20 mouse cellular contexts compared by ENCODE assay signal in the genomic region with DNA sequence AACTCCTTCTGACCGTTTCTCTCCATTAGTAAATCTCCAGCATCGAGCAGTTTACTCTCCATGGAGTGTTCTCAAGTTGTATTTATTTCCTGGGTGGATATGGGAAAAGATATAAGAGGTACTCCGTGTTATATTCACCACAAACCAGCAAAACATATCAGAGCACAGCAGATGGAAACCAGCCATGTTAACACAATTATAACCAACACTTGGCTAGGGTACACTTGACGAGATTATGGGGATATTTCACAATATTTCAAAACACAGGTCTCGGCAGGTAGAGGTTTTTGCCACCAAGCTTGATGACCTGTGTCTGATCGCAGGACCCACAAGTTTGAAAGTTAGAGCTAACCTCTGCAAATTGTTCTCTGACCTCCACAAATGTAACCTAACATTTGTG.
DNase-seq lines count a peak whose midpoint lies in the region; ATAC-seq and TF ChIP-seq lines count a peak whose summit lies in the region.
"Had no signal": no experiment of that assay in that cellular context is flagged by ENCODE, and none has a peak within 500 bp of the region (broad histone marks: within the 10 kb centered on the region; RNA-seq: fewer than 3 reads in every experiment).

No protein-coding gene starts in this region.

- H3K4me1 ChIP-seq in liver, adult 2 months (ENCODE audit: control insufficient read depth, insufficient read depth, low read length), result peaks cover 4% of the 10 kb centered on the region; the same call in 1 of the 2 replicates
- H3K4me1 ChIP-seq in liver, embryonic 11.5 days (replicated peaks; ENCODE audit: control insufficient read depth, insufficient read depth, low read length), result no peaks in the 10 kb centered on the region

- TF ChIP-seq CTCF in liver, adult 2 months (IDR thresholded peaks at IDR 0.05; ENCODE audit: low read depth, low read length), result no peak

- H3K9me3 ChIP-seq in liver, embryonic 11.5 days (ENCODE audit: control insufficient read depth, low read length), result no peaks in the 10 kb centered on the region
- H3K9me3 ChIP-seq: embryonic facial prominence, embryonic 10.5 days; embryonic facial prominence, embryonic 12.5 days; forebrain, embryonic 10.5 days; forebrain, embryonic 12.5 days had no signal

- H3K4me2 ChIP-seq in liver, embryonic 11.5 days, result no peak overlapping the region
- H3K4me2 ChIP-seq: embryonic facial prominence, embryonic 12.5 days; forebrain, embryonic 12.5 days had no signal

- peak; percentile 53 for DNase-seq in liver, adult 2 months (ENCODE audit: extremely low read depth, low read depth, low spot score)
- no peak for DNase-seq in liver, embryonic 11.5 days (ENCODE audit: low spot score)
- peak; percentile 62 for DNase-seq in lung, postnatal 25 days (ENCODE audit: low spot score)
- no peak for DNase-seq in lung, postnatal 14 days
- peak; percentile 43 for DNase-seq in fat pad, adult 2 months (ENCODE audit: extremely low read depth, low read depth, low spot score)
- no peak for DNase-seq in adrenal gland, postnatal 14 days
- DNase-seq: adrenal gland, adult 2 months; adrenal gland, postnatal 10 days; adrenal gland, postnatal 36 days; cerebellum, adult 11-12 months; cerebellum, adult 2 months; cerebellum, adult 9-10 months; cerebellum, postnatal 10 days; cerebellum, postnatal 25 days had no signal

- no peak overlapping the region for H3K9ac ChIP-seq in liver, adult 2 months (ENCODE audit: low read depth, low read length)
- H3K9ac ChIP-seq in liver, embryonic 11.5 days (ENCODE audit: low read depth, low read length), result no peak overlapping the region
- H3K9ac ChIP-seq: embryonic facial prominence, embryonic 12.5 days; forebrain, embryonic 12.5 days had no signal

- no peaks in the 10 kb centered on the region for H3K27me3 ChIP-seq in liver, adult 2 months (ENCODE audit: control insufficient read depth, insufficient read depth, low read length)
- no peaks in the 10 kb centered on the region for H3K27me3 ChIP-seq in liver, embryonic 11.5 days (replicated peaks; ENCODE audit: control insufficient read depth, insufficient read depth, low read length)
- H3K27me3 ChIP-seq: embryonic facial prominence, embryonic 12.5 days; forebrain, embryonic 12.5 days had no signal

- no peak overlapping the region for H3K4me3 ChIP-seq in liver, adult 2 months (ENCODE audit: insufficient read depth, low read depth, low read length)
- no peak overlapping the region for H3K4me3 ChIP-seq in liver, embryonic 11.5 days (ENCODE audit: low read depth, low read length)
- H3K4me3 ChIP-seq: embryonic facial prominence, embryonic 10.5 days; embryonic facial prominence, embryonic 12.5 days; forebrain, embryonic 10.5 days; forebrain, embryonic 12.5 days had no signal

- ATAC-seq in liver, embryonic 11.5 days (replicated peaks; ENCODE audit: low FRiP score), result no peak
- ATAC-seq: forebrain, embryonic 14.5 days; forebrain, embryonic 16.5 days had no signal

- no peak overlapping the region for H3K27ac ChIP-seq in liver, adult 2 months (replicated peaks; ENCODE audit: insufficient read depth, low read depth, low read length)
- H3K27ac ChIP-seq in liver, embryonic 11.5 days (ENCODE audit: low read depth, low read length), result no peak overlapping the region
- H3K27ac ChIP-seq: embryonic facial prominence, embryonic 10.5 days; embryonic facial prominence, embryonic 12.5 days; forebrain, embryonic 10.5 days; forebrain, embryonic 12.5 days had no signal

- no peaks in the 10 kb centered on the region; the same call in 1 of the 2 replicates for H3K79me2 ChIP-seq in liver, adult 2 months (ENCODE audit: control insufficient read depth, insufficient read depth, low read length)

- no peak for TF ChIP-seq POLR2A in liver, adult 2 months (IDR thresholded peaks at IDR 0.05; ENCODE audit: extremely low read depth, insufficient read depth, low read length)

- H3K36me3 ChIP-seq in liver, adult 2 months (ENCODE audit: control insufficient read depth, insufficient read depth, low read length), result 0 out of 2 replicates have a peak, but pooled peaks cover 2% of the 10 kb centered on the region
- H3K36me3 ChIP-seq in liver, embryonic 11.5 days (ENCODE audit: control insufficient read depth, insufficient read depth, low read length), result peaks cover 6% of the 10 kb centered on the region; the same call in 1 of the 2 replicates

- WGBS in liver, adult 2 months, result 58% methylated on average over 6 of the region's 6 CpGs
- WGBS in liver, embryonic 11.5 days, result 81% methylated on average over 6 of the region's 6 CpGs

Comparison
In these comparisons a context has a peak if more than half of its experiments do, and no peak if none do; other contexts are left out.
1. DNase-seq: peak in liver, adult 2 months (single experiment), lung, postnatal 25 days (single experiment) and fat pad, adult 2 months (single experiment); none in liver, embryonic 11.5 days (single experiment), lung, postnatal 14 days (single experiment) and adrenal gland, postnatal 14 days (single experiment).